Mouse (Mus musculus): ENCODE data around the gene Ltbp3. TPM values are rescaled to one million over a fixed set of nuclear protein-coding genes. Genes with fewer than 3 reads are reported as not detected.

Ltbp3 gene
- polyA plus RNA-seq, 1 experiment from 2014 or later, result 51.9 TPM

DNA sequence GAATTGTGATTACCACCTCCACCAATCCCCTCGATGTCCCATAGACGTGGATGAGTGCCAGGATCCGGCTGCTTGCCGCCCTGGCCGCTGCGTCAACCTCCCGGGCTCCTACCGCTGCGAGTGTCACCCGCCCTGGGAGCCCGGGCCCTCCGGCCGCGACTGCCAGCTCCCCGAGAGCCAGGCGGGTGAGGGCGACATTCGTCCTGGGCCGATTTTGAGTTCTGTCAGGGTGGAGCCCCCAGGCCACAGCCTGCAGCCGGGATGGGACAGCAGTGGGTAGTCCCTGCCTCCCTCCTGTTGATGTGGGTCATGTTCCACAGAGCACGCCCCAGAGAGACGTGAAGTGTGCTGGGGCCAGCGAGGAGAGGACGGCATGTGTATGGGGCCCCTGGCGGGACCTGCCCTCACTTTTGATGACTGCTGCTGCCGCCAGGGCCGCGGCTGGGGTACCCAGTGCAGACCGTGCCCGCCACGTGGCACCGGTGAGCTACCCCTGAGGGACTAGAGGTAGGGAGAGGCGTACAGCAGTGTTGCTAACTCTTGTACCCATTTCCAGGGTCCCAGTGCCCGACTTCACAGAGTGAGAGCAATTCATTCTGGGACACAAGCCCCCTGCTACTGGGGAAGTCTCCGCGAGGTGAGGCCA lies 16.4 kb downstream of the Ltbp3 start:
- DNase-seq (ENCODE audit: low spot score) (no peak), ATAC-seq (peak; percentile 7; the same call in 1 of the 2 replicates)
- Histone ChIP-seq H3K9me3 (ENCODE audit: low read length) (no peaks in the 10 kb centered on the region), H3K4me3 (ENCODE audit: low read depth, low read length) (no peak overlapping the region), H3K36me3 (ENCODE audit: insufficient read depth, low read length) (peaks cover 29% of the 10 kb centered on the region; the same call in 1 of the 2 replicates), H3K9ac (replicated peaks; ENCODE audit: low read depth) (no peak overlapping the region), H3K4me1 (ENCODE audit: insufficient read depth, low read depth, low read length) (no peaks in the 10 kb centered on the region), H3K4me2 (replicated peaks; ENCODE audit: low read depth, low read length) (no peak overlapping the region), H3K27me3 (replicated peaks; ENCODE audit: insufficient read depth, low read length) (no peaks in the 10 kb centered on the region), H3K27ac (ENCODE audit: low read length) (no peak overlapping the region)
- WGBS, result 28% methylated on average over 35 of the region's 36 CpGs
- no peak for TF ChIP-seq CTCF (IDR thresholded peaks at IDR 0.05)
- no peak for TF ChIP-seq EP300 (IDR thresholded peaks at IDR 0.05)

DNA sequence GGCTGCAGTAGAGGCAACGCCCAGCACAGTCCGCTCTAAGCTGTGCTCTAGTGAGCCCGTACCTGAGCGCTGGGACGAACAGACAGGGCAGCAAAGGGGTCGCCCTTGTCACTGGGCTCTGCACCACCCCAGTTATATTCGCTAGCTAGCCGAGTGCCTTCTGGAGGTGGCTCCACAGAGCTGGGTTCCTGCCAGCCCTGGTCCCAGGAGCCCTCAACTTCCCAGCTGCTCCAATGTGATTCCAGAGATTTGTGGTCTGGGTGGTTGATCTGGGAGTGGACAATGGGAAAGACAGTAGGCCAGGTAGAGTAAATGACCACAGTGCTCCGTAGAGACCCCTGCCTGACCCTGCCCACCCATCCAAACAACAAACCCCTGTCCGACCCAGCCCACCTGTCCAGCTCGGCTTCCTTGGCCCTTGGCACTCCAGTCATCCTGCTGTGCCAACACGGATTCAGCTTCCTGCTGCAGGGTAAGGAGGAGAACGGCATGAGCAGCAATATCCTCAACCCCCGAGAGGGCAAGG lies 18.2 kb downstream of the Ltbp3 start:
- no peak for TF ChIP-seq CTCF (IDR thresholded peaks at IDR 0.05)
- no peak for TF ChIP-seq EP300 (IDR thresholded peaks at IDR 0.05)
- WGBS, result 89% methylated on average over 14 of the region's 14 CpGs

DNA sequence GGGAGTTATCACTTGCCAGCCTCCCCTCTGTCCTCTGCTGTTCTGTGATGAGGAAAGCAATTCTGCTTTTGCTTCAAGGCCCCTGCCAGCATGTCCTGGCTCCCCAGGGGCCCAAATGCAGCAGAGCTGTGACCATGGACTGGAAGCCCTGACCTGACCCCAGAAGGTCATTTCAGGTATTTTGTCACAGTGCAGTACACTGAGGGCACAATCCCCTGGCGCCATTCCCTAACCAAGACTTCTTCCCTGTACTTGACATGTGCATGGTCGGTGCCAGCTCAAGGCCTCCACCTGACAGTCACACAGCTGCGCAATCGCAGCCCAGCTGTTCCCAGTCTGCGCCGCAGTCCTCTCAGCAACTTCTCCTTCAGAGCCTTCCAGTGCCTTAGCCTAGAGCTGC lies 22.5 kb downstream of the Ltbp3 start:
- Histone ChIP-seq H3K27ac (ENCODE audit: low read length) (no peak overlapping the region), H3K9ac (replicated peaks; ENCODE audit: low read depth) (no peak overlapping the region), H3K27me3 (replicated peaks; ENCODE audit: insufficient read depth, low read length) (no peaks in the 10 kb centered on the region), H3K36me3 (ENCODE audit: insufficient read depth, low read length) (peaks cover 64% of the 10 kb centered on the region), H3K4me2 (replicated peaks; ENCODE audit: low read depth, low read length) (no peak overlapping the region), H3K9me3 (ENCODE audit: low read length) (no peaks in the 10 kb centered on the region), H3K4me3 (ENCODE audit: low read depth, low read length) (no peak overlapping the region), H3K4me1 (ENCODE audit: insufficient read depth, low read depth, low read length) (no peaks in the 10 kb centered on the region)
- DNase-seq (ENCODE audit: low spot score), result no peak
- ATAC-seq, result no peak
- 92% methylated on average over 6 of the region's 6 CpGs for WGBS
- TF ChIP-seq EP300 (IDR thresholded peaks at IDR 0.05) (no peak), CTCF (IDR thresholded peaks at IDR 0.05) (no peak)

More for the DNA sequence above, 18.2 kb downstream of the Ltbp3 start:
- no peaks in the 10 kb centered on the region for H3K27me3 ChIP-seq (replicated peaks; ENCODE audit: insufficient read depth, low read length)
- ATAC-seq (no peak), DNase-seq (ENCODE audit: low spot score) (no peak)
- no peaks in the 10 kb centered on the region for H3K4me1 ChIP-seq (ENCODE audit: insufficient read depth, low read depth, low read length)
- no peak overlapping the region for H3K27ac ChIP-seq (ENCODE audit: low read length)
- peaks cover 41% of the 10 kb centered on the region for H3K36me3 ChIP-seq (ENCODE audit: insufficient read depth, low read length)
- H3K9ac ChIP-seq (replicated peaks; ENCODE audit: low read depth), result no peak overlapping the region
- H3K4me2 ChIP-seq (replicated peaks; ENCODE audit: low read depth, low read length), result no peak overlapping the region
- no peaks in the 10 kb centered on the region for H3K9me3 ChIP-seq (ENCODE audit: low read length)
- no peak overlapping the region for H3K4me3 ChIP-seq (ENCODE audit: low read depth, low read length)

- TF ChIP-seq EP300 (IDR thresholded peaks at IDR 0.05) (no peak), CTCF (IDR thresholded peaks at IDR 0.05) (no peak)
- Histone ChIP-seq H3K4me3 (ENCODE audit: low read depth, low read length) (no peak overlapping the region), H3K4me1 (ENCODE audit: insufficient read depth, low read depth, low read length) (peaks cover 14% of the 10 kb centered on the region), H3K4me2 (replicated peaks; ENCODE audit: low read depth, low read length) (no peak overlapping the region), H3K27ac (ENCODE audit: low read length) (no peak overlapping the region), H3K9ac (replicated peaks; ENCODE audit: low read depth) (no peak overlapping the region), H3K27me3 (replicated peaks; ENCODE audit: insufficient read depth, low read length) (no peaks in the 10 kb centered on the region), H3K36me3 (ENCODE audit: insufficient read depth, low read length) (peaks cover 38% of the 10 kb centered on the region), H3K9me3 (ENCODE audit: low read length) (no peaks in the 10 kb centered on the region)
- no peak for ATAC-seq
- 88% methylated on average over 4 of the region's 4 CpGs for WGBS
- DNase-seq (ENCODE audit: low spot score), result no peak
Observed at GRCm38 (mm10) chr19:5767271-5767670, 26.6 kb downstream of the Ltbp3 start.

DNA sequence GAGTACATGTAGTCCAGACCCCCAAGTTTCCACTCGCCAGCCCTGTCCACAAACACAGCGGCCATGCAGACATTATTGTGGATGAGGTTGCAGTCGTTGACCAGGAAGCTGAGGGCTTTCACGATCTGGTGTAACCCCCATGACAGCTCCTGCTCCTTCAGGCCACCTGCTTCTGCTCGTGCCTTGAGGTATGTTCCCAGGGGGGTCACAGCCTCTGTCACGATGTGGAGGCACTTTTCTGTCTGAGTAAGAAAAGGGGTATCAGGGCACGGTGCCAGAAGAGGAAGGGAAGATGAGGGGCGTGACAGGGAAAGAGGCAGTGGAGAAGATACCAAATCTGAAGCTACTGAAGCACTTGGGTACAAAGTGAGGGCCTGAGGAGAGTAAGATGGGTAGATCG lies 29.6 kb downstream of the Ltbp3 start:
- no peak for ATAC-seq
- Histone ChIP-seq H3K4me3 (ENCODE audit: low read depth, low read length) (peak overlapping the region; percentile 74), H3K9ac (replicated peaks; ENCODE audit: low read depth) (peak overlapping the region; percentile 88), H3K27me3 (replicated peaks; ENCODE audit: insufficient read depth, low read length) (no peaks in the 10 kb centered on the region), H3K27ac (ENCODE audit: low read length) (peak overlapping the region; percentile 95), H3K4me2 (replicated peaks; ENCODE audit: low read depth, low read length) (peak overlapping the region; percentile 88), H3K9me3 (ENCODE audit: low read length) (no peaks in the 10 kb centered on the region), H3K4me1 (ENCODE audit: insufficient read depth, low read depth, low read length) (peaks cover 14% of the 10 kb centered on the region), H3K36me3 (ENCODE audit: insufficient read depth, low read length) (peaks cover 13% of the 10 kb centered on the region)
- DNase-seq (ENCODE audit: low spot score), result peak; percentile 21
- 34% methylated on average over 9 of the region's 9 CpGs for WGBS
- TF ChIP-seq EP300 (IDR thresholded peaks at IDR 0.05) (no peak), CTCF (IDR thresholded peaks at IDR 0.05) (no peak)

DNA sequence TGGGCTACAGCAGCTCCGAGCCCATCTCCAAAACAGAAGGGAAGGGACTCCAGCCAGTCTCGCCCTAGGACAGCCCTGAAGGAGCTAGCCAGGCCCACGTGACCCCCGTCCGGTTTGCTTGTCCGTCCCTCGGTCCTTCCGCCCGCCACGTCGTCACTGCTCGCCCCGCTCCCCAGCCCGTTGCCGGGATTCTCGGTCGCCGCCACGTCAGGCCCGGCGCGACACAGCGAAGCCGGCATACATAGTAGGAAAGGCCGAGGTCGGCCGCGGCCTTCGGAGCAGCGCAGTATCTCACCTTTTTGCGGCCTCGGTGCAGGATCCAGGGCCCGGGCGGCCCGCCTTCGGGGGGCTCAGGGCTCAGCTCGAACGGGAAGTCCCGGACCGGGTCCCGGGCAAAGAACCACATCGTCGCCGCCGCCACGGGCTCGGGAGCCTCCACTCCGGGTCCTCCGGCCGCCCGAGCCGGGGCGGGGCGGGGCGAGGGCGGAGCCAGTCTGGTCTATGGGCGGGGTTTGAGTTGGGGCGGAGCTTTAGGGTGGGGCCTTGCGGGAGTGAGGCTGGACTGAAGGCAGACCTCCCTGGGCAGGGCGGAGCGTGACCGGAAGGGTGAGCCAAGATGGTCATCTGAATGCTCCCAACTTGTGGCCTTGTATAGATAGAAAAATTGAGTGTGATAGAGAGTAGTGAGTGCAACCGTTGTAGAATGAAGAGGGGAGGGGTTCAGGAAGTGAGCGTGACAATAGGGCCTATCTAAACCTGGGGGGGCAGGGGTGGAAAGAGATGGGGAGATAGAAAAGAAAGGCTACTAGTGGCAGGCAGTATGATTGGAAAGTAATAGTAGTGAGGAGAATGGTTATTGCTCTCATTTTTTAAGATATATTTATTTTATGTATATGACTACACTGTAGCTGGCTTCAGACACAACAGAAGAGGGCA lies 30.5 kb downstream of the Ltbp3 start, which contains the start of gene Scyl1:
Gene Scyl1 (minus strand): TSS at position 495 of the 936 bp plus-strand sequence.
- DNase-seq (ENCODE audit: low spot score) (peak; percentile 96), ATAC-seq (peak; percentile 98)
- peak within 1 kb of the TSS; percentile 74 for H3K4me3 ChIP-seq (ENCODE audit: low read depth, low read length)
- H3K9ac ChIP-seq (replicated peaks; ENCODE audit: low read depth), result peak within 1 kb of the TSS; percentile 88
- peaks cover 5% of the 10 kb centered on the region for H3K36me3 ChIP-seq (ENCODE audit: insufficient read depth, low read length)
- H3K4me1 ChIP-seq (ENCODE audit: insufficient read depth, low read depth, low read length), result peaks cover 14% of the 10 kb centered on the region
- peak within 1 kb of the TSS; percentile 95 for H3K27ac ChIP-seq (ENCODE audit: low read length)
- H3K9me3 ChIP-seq (ENCODE audit: low read length), result no peaks in the 10 kb centered on the region
- WGBS, result under 1% methylated on average over 61 of the region's 64 CpGs
- H3K4me2 ChIP-seq (replicated peaks; ENCODE audit: low read depth, low read length), result peak within 1 kb of the TSS; percentile 88
- H3K27me3 ChIP-seq (replicated peaks; ENCODE audit: insufficient read depth, low read length), result no peaks in the 10 kb centered on the region
- no peak for TF ChIP-seq CTCF (IDR thresholded peaks at IDR 0.05)
- no peak for TF ChIP-seq EP300 (IDR thresholded peaks at IDR 0.05)

All from lung, postnatal 0 days (tissue).